Mouse (Mus musculus): ENCODE results near the gene Wdr77. TPM values are rescaled to one million over a fixed set of nuclear protein-coding genes. Genes with fewer than 3 reads are reported as not detected.

The Wdr77 gene
- polyA plus RNA-seq, 1 experiment: not detected

DNA sequence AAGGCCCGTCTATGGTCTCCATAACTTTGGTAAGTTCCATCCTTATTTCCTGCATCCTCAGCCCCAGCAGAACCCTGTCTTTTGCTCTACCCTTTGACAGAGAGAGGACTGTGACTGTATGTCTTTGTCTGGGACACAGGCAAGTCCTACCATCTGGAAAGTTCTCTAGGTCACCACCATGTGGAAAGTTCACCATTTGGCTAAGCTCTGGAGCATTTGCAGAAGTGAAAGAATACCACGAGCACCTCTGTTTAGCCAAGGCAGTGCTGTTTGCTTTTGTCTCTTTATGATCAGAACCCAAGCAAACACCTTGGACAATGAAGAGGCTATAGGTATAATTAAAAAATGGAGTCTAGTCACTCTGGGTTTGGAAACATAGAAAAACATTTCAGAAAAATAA lies 37.2 kb upstream of the Wdr77 start:
- Histone ChIP-seq H3K4me1 (ENCODE audit: control insufficient read depth, insufficient read depth, low read length) (peaks cover 5% of the 10 kb centered on the region; the same call in 1 of the 2 replicates), H3K4me3 (ENCODE audit: insufficient read depth, low read depth, low read length) (no peak overlapping the region), H3K27ac (ENCODE audit: insufficient read depth, low read depth, low read length) (no peak overlapping the region)
- TF ChIP-seq POLR2A (IDR thresholded peaks at IDR 0.05; ENCODE audit: insufficient read depth, low read depth, low read length) (no peak), CTCF (IDR thresholded peaks at IDR 0.05; ENCODE audit: insufficient read depth, low read depth, low read length) (no peak)
- WGBS: 84% methylated on average over 2 of the region's 2 CpGs

DNA sequence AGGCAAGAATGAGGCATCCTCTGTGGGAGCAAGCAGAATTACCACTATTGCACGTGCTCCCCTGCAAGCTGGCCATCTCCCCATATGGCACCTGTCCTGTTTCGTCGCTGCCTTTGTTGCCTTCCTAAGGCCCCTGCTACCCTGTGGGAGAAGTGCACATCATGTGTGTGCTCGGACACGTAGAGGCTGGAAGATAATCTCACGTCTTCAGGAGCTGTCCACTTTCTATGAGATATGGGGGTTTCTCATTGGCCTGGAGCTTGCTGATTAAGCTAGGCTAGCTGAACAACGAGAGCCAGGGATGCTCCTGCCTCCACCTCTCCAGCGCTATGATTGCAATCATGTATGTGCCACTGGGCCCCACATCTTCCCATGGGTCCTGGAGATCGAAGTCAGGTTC lies 34.6 kb upstream of the Wdr77 start:
- TF ChIP-seq CTCF (IDR thresholded peaks at IDR 0.05; ENCODE audit: insufficient read depth, low read depth, low read length) (no peak), POLR2A (IDR thresholded peaks at IDR 0.05; ENCODE audit: insufficient read depth, low read depth, low read length) (no peak)
- Histone ChIP-seq H3K4me3 (ENCODE audit: insufficient read depth, low read depth, low read length) (no peak overlapping the region), H3K27ac (ENCODE audit: insufficient read depth, low read depth, low read length) (no peak overlapping the region), H3K4me1 (ENCODE audit: control insufficient read depth, insufficient read depth, low read length) (no peaks in the 10 kb centered on the region)
- 89% methylated on average over 9 of the region's 9 CpGs for WGBS

DNA sequence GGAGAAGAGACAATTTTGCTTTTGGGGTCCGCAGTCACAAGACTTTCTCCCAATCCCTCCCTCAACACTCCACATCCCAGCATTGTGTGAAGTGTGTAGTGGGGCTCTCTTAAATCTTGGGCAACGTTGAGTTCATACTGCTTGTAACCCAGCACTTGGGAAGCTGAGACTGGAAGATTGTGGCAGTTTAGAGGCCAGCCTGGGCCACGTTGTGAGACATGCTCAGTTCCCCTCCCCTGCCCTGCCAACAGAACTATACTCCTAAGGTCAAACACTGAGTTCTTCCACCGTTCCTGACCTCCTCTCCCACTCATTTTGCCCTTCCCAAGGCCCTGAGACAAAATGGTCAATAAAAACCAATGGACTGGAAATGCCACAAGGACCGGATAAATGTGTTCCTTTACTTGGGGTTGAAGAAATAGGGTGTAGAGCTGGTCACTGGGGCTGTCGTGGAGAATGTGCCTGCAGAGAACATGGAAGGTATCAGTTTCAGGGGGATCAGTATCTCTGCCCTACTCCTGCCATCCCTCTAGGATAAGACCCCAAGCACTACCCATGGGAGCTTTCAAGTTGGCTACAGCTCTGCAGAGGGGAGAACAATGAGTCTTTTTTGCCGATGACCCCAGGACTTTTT lies 31.5 kb upstream of the Wdr77 start:
- WGBS: 89% methylated on average over 7 of the region's 7 CpGs
- H3K4me3 ChIP-seq (ENCODE audit: insufficient read depth, low read depth, low read length): no peak overlapping the region
- H3K27ac ChIP-seq (ENCODE audit: insufficient read depth, low read depth, low read length): no peak overlapping the region
- no peak for TF ChIP-seq POLR2A (IDR thresholded peaks at IDR 0.05; ENCODE audit: insufficient read depth, low read depth, low read length)
- TF ChIP-seq CTCF (IDR thresholded peaks at IDR 0.05; ENCODE audit: insufficient read depth, low read depth, low read length): no peak
- H3K4me1 ChIP-seq (ENCODE audit: control insufficient read depth, insufficient read depth, low read length): no peaks in the 10 kb centered on the region

DNA sequence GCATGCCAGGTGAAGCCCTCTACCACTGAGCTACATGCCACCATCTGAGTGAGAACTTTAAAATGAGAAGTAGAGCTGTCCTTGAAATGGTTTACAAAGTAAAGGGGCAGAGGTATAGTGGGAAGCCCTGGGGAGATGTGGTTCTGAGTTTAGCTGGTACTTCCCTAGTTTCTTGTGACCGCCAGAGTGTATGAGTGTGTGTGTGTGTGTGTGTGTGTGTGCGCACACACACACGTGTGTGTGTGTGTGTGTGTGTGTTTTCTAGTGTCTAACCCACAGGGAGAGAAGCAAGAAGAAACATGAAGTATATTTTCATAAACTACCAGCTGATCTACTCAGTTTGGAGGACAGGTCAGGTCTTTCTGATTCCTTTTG lies 31.0 kb upstream of the Wdr77 start:
- TF ChIP-seq POLR2A (IDR thresholded peaks at IDR 0.05; ENCODE audit: insufficient read depth, low read depth, low read length) (no peak), CTCF (IDR thresholded peaks at IDR 0.05; ENCODE audit: insufficient read depth, low read depth, low read length) (no peak)
- WGBS: 91% methylated on average over 3 of the region's 3 CpGs
- Histone ChIP-seq H3K4me1 (ENCODE audit: control insufficient read depth, insufficient read depth, low read length) (no peaks in the 10 kb centered on the region), H3K4me3 (ENCODE audit: insufficient read depth, low read depth, low read length) (no peak overlapping the region), H3K27ac (ENCODE audit: insufficient read depth, low read depth, low read length) (no peak overlapping the region)

DNA sequence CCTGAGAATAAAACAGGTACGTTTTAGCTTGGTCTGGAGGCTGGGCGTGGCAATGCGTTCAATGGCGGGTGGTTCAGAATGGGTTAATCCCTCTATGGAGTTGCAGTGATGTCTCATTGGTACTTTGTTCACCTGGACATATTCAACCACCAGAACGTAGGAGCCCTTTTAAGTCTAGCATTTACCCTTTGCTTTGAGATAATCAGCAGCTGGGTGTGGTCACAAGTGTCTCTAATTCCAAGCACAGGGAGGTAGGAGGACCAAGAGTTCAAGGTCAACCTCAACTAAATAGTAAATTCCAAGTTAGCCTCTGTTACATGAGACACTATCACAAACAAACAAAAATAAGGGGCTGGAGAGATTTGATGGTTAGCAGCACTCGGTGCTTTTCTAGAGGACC lies 30.4 kb upstream of the Wdr77 start:
- WGBS: 90% methylated on average over 6 of the region's 6 CpGs
- TF ChIP-seq POLR2A (IDR thresholded peaks at IDR 0.05; ENCODE audit: insufficient read depth, low read depth, low read length) (no peak), CTCF (IDR thresholded peaks at IDR 0.05; ENCODE audit: insufficient read depth, low read depth, low read length) (no peak)
- Histone ChIP-seq H3K4me3 (ENCODE audit: insufficient read depth, low read depth, low read length) (no peak overlapping the region), H3K4me1 (ENCODE audit: control insufficient read depth, insufficient read depth, low read length) (no peaks in the 10 kb centered on the region), H3K27ac (ENCODE audit: insufficient read depth, low read depth, low read length) (no peak overlapping the region)

DNA sequence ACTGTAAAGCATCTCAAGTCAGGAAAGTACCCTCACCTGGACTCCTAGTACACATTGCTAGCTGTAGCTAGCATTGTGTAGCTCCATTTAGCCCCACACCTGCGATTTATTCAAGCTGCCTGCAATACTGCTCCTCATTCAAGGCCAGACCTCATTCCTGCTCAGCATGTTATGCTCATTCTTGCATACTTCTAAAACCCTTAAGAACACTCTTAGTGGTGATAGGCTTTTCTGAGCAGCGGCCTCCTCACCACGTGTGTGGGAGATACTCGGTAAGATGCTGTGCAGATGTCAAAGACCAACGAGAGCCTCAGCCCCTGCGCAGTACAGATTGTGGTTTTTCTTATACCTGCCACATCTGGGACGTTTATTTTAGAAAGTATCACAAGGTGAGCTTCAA lies 29.3 kb upstream of the Wdr77 start:
- Histone ChIP-seq H3K4me1 (ENCODE audit: control insufficient read depth, insufficient read depth, low read length) (no peaks in the 10 kb centered on the region), H3K27ac (ENCODE audit: insufficient read depth, low read depth, low read length) (no peak overlapping the region), H3K4me3 (ENCODE audit: insufficient read depth, low read depth, low read length) (no peak overlapping the region)
- 84% methylated on average over 7 of the region's 7 CpGs for WGBS
- no peak for TF ChIP-seq CTCF (IDR thresholded peaks at IDR 0.05; ENCODE audit: insufficient read depth, low read depth, low read length)
- TF ChIP-seq POLR2A (IDR thresholded peaks at IDR 0.05; ENCODE audit: insufficient read depth, low read depth, low read length): no peak

DNA sequence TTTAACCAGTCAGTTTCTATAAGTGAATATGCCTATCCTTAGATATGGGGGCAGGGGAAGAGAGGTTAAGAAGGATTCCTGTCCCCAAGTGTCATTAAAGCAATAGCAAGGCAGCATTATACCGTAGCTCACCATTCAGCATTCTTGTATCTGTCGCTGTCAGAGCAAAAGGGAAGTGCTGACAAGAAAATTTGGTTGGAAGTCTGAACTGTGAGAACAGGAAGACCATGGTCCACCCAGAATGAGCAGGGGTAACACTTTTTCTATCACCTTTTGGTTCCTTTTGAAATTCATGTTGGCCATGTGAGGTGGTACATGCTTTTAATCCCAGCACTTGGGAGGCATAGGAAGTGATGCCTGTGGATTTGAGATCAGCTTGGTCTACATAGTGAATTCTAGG lies 28.1 kb upstream of the Wdr77 start:
- WGBS: 98% methylated on average over 2 of the region's 2 CpGs
- H3K4me1 ChIP-seq (ENCODE audit: control insufficient read depth, insufficient read depth, low read length): no peaks in the 10 kb centered on the region
- H3K27ac ChIP-seq (ENCODE audit: insufficient read depth, low read depth, low read length): no peak overlapping the region
- TF ChIP-seq POLR2A (IDR thresholded peaks at IDR 0.05; ENCODE audit: insufficient read depth, low read depth, low read length) (no peak), CTCF (IDR thresholded peaks at IDR 0.05; ENCODE audit: insufficient read depth, low read depth, low read length) (no peak)
- H3K4me3 ChIP-seq (ENCODE audit: insufficient read depth, low read depth, low read length): no peak overlapping the region

DNA sequence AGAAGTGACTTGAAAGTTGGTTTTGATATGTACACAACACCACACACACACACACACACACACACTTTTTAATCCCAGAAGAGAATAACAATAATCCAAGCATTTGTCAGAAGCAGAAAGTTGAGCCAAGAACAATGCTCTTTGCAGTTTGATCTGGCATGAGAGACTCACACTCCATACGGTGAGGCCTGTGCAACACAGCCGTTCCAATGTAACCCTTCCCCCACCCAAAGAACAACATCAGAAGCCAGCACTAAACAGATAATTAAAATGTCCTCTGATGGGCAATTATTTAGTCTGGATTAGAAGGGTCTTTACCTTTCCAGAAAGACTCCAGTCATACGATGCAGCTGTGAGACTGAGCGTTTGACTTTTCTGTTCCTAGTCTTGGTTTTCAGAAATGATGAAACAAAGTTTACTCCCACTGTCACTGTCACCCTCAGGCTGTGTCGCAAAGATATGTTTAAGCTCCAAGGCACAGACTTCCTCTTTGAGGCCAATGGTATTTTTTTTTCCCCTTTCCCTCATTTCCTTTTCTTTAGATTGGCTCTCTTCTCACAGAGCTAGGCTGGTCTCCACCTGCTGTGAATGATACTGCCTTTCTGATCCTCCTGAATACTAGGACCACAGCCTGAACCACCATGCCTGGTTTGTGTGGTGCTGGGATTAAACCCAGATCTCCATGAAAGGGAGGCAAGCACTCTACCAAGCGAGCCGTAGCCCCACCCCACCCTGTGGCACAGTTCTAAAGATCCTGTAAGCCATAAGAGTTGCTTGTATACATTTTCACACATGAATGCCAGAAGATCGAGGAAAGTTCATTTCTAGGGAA lies 26.7 kb upstream of the Wdr77 start, which contains the start of gene I830077J02Rik:
Gene I830077J02Rik, minus strand, starts transcription at position 425 of the 832 bp plus-strand sequence.
- no peaks in the 10 kb centered on the region for H3K4me1 ChIP-seq (ENCODE audit: control insufficient read depth, insufficient read depth, low read length)
- no peak within 1 kb of the TSS for H3K4me3 ChIP-seq (ENCODE audit: insufficient read depth, low read depth, low read length)
- TF ChIP-seq POLR2A (IDR thresholded peaks at IDR 0.05; ENCODE audit: insufficient read depth, low read depth, low read length): no peak
- TF ChIP-seq CTCF (IDR thresholded peaks at IDR 0.05; ENCODE audit: insufficient read depth, low read depth, low read length): no peak
- no peak within 1 kb of the TSS for H3K27ac ChIP-seq (ENCODE audit: insufficient read depth, low read depth, low read length)
- WGBS: 59% methylated on average over 8 of the region's 8 CpGs

DNA sequence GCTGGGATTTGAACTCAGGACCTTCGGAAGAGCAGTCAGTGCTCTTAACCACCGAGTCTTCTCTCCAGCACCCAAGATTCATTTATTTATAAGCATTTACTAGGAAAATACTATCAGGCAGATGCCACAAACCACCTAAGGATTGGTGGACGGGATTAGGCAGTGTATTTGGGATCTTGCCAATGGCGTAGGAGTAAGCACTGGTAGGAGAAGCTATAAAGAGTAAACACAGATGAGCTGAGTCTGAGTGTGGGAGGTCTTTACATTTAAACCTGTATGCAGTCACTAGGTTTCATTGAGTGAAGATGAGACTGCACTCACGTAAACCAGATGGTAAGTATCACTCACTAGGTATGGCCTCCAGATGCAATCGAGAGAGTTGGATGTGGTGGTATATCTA lies 25.2 kb upstream of the Wdr77 start:
- Histone ChIP-seq H3K4me1 (ENCODE audit: control insufficient read depth, insufficient read depth, low read length) (no peaks in the 10 kb centered on the region), H3K27ac (ENCODE audit: insufficient read depth, low read depth, low read length) (no peak overlapping the region), H3K4me3 (ENCODE audit: insufficient read depth, low read depth, low read length) (no peak overlapping the region)
- WGBS: 86% methylated on average over 6 of the region's 6 CpGs
- TF ChIP-seq CTCF (IDR thresholded peaks at IDR 0.05; ENCODE audit: insufficient read depth, low read depth, low read length): no peak
- TF ChIP-seq POLR2A (IDR thresholded peaks at IDR 0.05; ENCODE audit: insufficient read depth, low read depth, low read length): no peak
